Mouse (Mus musculus) myocyte (in vitro differentiated cells): ENCODE results near the gene Mdm2. TPM values are rescaled to one million over a fixed set of nuclear protein-coding genes. Genes with fewer than 3 reads are reported as not detected.

Source experiments
- H3K27me3 ChIP-seq: one replicate; pipeline ENCODE4 v1.6.1; 2011; ENCODE audit not compliant: control insufficient read depth, insufficient read depth, insufficient read length
- H3K36me3 ChIP-seq: one replicate; pipeline ENCODE4 v1.6.1; 2011; ENCODE audit not compliant: control insufficient read depth, insufficient read depth
- H3K4me2 ChIP-seq: one replicate; pipeline ENCODE4 v1.6.1; 2011; ENCODE audit warnings: low read depth, control low read depth
- H3K4me3 ChIP-seq: one replicate; pipeline ENCODE4 v1.5.1; 2011; ENCODE audit warnings: mild to moderate bottlenecking, control low read depth, moderate library complexity
- H3K79me2 ChIP-seq: one replicate; pipeline ENCODE4 v1.6.1; 2011; ENCODE audit not compliant: control insufficient read depth, insufficient read depth
- H3ac ChIP-seq: one replicate; pipeline ENCODE4 v1.6.1; 2011; ENCODE audit not compliant: control insufficient read depth, insufficient read length
- CEBPB ChIP-seq: IDR thresholded peaks from 2 replicates; pipeline ENCODE4 v1.6.1; 2011; ENCODE audit warnings: mild to moderate bottlenecking, moderate library complexity; ENCODE audit not compliant: poor library complexity, insufficient read depth, severe bottlenecking
- E2F4 ChIP-seq: IDR thresholded peaks from one replicate; pipeline ENCODE4 v1.6.1; 2011; ENCODE audit warnings: mild to moderate bottlenecking, control low read depth, moderate library complexity; ENCODE audit not compliant: insufficient read depth
- MAX ChIP-seq: IDR thresholded peaks from one replicate; pipeline ENCODE4 v1.6.1; 2011; ENCODE audit warnings: low read depth, mild to moderate bottlenecking, control low read depth
- MYOD1 ChIP-seq, 3 experiments: IDR thresholded peaks; one replicate each; pipeline ENCODE4 v1.6.1; 2011; ENCODE audit warnings: control low read depth in 2 of 3, low read depth in 2 of 3, mild to moderate bottlenecking in 2 of 3, moderate library complexity in 1 of 3; ENCODE audit not compliant: insufficient read length in 2 of 3, control insufficient read depth in 1 of 3
- MYOG ChIP-seq, 3 experiments: IDR thresholded peaks; one replicate each; pipeline ENCODE4 v1.6.1; 2011; ENCODE audit warnings: control low read depth in 2 of 3, low read depth in 2 of 3, mild to moderate bottlenecking in 2 of 3; ENCODE audit not compliant: insufficient read length in 2 of 3, control insufficient read depth in 1 of 3, insufficient read depth in 1 of 3
- POLR2A ChIP-seq: IDR thresholded peaks from one replicate; pipeline ENCODE4 v1.6.1; 2011; ENCODE audit warnings: low read depth, mild to moderate bottlenecking, control low read depth, moderate library complexity; ENCODE audit not compliant: insufficient read length
- POLR2AphosphoS2 ChIP-seq: IDR thresholded peaks from one replicate; pipeline ENCODE4 v1.6.1; 2011; ENCODE audit warnings: low read depth, control low read depth; ENCODE audit not compliant: insufficient read length
- REST ChIP-seq: IDR thresholded peaks from one replicate; pipeline ENCODE4 v1.6.1; 2011; ENCODE audit warnings: mild to moderate bottlenecking, control low read depth, moderate library complexity; ENCODE audit not compliant: insufficient read depth, insufficient read length
- SRF ChIP-seq: IDR thresholded peaks from one replicate; pipeline ENCODE4 v1.6.1; 2011; ENCODE audit warnings: low read depth; ENCODE audit not compliant: control insufficient read depth, insufficient read length
- TCF12 ChIP-seq: IDR thresholded peaks from one replicate; pipeline ENCODE4 v1.6.1; 2011; ENCODE audit warnings: mild to moderate bottlenecking, control low read depth; ENCODE audit not compliant: poor library complexity, insufficient read depth, severe bottlenecking
- TCF3 ChIP-seq: IDR thresholded peaks from one replicate; pipeline ENCODE4 v1.6.1; 2011; ENCODE audit warnings: low read depth, control low read depth; ENCODE audit not compliant: insufficient read length
- USF1 ChIP-seq: IDR thresholded peaks from one replicate; pipeline ENCODE4 v1.6.1; 2011; ENCODE audit warnings: low read depth, mild to moderate bottlenecking, control low read depth, moderate library complexity
- polyA plus RNA-seq: library from polyadenylated mRNA; unstranded; fragments of >200 nt; fragmentation: generic; extraction: Trizol; gene quantifications from one replicate; pipeline ENCODE4 v1.2.1, GENCODE M21; 2012; ENCODE audit warnings: missing spikeins

Gene Mdm2
- polyA plus RNA-seq, 1 experiment = 23.2 TPM

DNA sequence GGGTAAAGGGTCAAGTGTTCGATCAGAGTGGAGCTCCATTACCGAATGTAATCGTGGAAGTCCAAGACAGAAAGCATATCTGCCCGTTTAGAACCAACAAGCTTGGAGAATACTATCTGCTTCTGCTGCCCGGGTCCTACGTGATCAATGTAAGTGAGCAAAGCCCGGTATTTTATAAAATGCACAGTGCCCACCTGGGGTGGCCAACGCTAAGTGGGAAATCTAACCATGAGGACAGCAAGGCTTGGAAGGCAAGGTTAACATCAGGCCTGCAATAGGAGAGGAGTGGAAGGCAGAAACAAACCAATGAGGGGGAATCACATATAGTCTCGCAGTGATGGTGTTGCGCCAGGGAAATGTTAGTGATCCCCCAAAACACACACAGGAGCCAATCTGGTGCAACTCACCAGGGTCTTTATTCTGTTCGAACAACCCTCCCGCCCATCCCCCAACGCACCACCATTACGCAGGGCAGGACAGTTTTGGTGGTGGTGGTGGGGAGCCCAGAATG is 30.5 kb downstream of the Mdm2 start:
- TF ChIP-seq SRF = no peak
- TF ChIP-seq POLR2AphosphoS2 = no peak
- TF ChIP-seq MYOG (IDR thresholded peaks at IDR 0.05; ENCODE audit: control insufficient read depth in 1 of 3, insufficient read depth in 1 of 3, insufficient read length in 2 of 3, low read depth in 2 of 3) = no peak
- no peak for TF ChIP-seq TCF12
- no peak for TF ChIP-seq MAX
- TF ChIP-seq CEBPB = no peak
- no peak for TF ChIP-seq POLR2A
- no peak for TF ChIP-seq USF1
- no peak for TF ChIP-seq E2F4
- no peak for TF ChIP-seq TCF3
- no peak for TF ChIP-seq MYOD1 (IDR thresholded peaks at IDR 0.05; ENCODE audit: control insufficient read depth in 1 of 3, insufficient read length in 2 of 3, low read depth in 2 of 3)
- no peak for TF ChIP-seq REST
- no peaks in the 10 kb centered on the region for H3K27me3 ChIP-seq
- H3K4me3 ChIP-seq = no peak overlapping the region
- H3K79me2 ChIP-seq = no peaks in the 10 kb centered on the region
- no peak overlapping the region for H3K4me2 ChIP-seq
- H3K36me3 ChIP-seq = no peaks in the 10 kb centered on the region
- no peak overlapping the region for H3ac ChIP-seq

GRCm38 (mm10) chr10:117679029-117679686 is 31.4 kb downstream of the Mdm2 start:
- no peak overlapping the region for H3K4me2 ChIP-seq
- no peaks in the 10 kb centered on the region for H3K27me3 ChIP-seq
- no peaks in the 10 kb centered on the region for H3K79me2 ChIP-seq
- H3ac ChIP-seq = no peak overlapping the region
- no peak overlapping the region for H3K4me3 ChIP-seq
- TF ChIP-seq MYOG (IDR thresholded peaks at IDR 0.05; ENCODE audit: control insufficient read depth in 1 of 3, insufficient read depth in 1 of 3, insufficient read length in 2 of 3, low read depth in 2 of 3) = no peak
- TF ChIP-seq POLR2A = no peak
- no peak for TF ChIP-seq POLR2AphosphoS2
- no peak for TF ChIP-seq MAX
- no peak for TF ChIP-seq E2F4
- no peak for TF ChIP-seq CEBPB
- no peak for TF ChIP-seq SRF
- no peak for TF ChIP-seq TCF12
- TF ChIP-seq USF1 = no peak
- TF ChIP-seq MYOD1 (IDR thresholded peaks at IDR 0.05; ENCODE audit: control insufficient read depth in 1 of 3, insufficient read length in 2 of 3, low read depth in 2 of 3) = no peak
- TF ChIP-seq REST = no peak
- TF ChIP-seq TCF3 = no peak
- H3K36me3 ChIP-seq = no peaks in the 10 kb centered on the region

DNA sequence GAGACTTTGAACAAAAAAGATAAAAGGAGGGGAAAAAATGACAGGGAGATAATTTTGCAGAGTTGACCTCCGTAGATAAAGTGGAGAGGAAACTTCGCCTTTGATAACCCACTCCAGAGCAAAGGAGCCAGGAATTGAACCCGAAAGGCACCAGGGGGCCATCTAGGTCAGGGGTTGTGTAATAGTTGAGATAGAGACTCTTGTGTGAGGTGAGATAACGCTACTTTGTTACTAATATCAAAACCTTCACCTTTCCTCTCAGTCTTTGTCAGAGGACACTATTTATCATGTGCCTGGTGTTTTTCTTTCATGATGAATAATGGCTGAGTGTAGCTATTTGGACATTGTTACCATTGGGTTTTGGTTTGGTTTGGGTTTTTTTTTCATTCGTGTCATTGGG is 32.2 kb downstream of the Mdm2 start:
- Histone ChIP-seq H3K36me3 (no peaks in the 10 kb centered on the region), H3K27me3 (no peaks in the 10 kb centered on the region), H3ac (no peak overlapping the region), H3K4me3 (no peak overlapping the region), H3K4me2 (no peak overlapping the region), H3K79me2 (no peaks in the 10 kb centered on the region)
- no peak for TF ChIP-seq CEBPB
- no peak for TF ChIP-seq REST
- TF ChIP-seq MYOD1 (IDR thresholded peaks at IDR 0.05; ENCODE audit: control insufficient read depth in 1 of 3, insufficient read length in 2 of 3, low read depth in 2 of 3) = no peak
- no peak for TF ChIP-seq MYOG (IDR thresholded peaks at IDR 0.05; ENCODE audit: control insufficient read depth in 1 of 3, insufficient read depth in 1 of 3, insufficient read length in 2 of 3, low read depth in 2 of 3)
- no peak for TF ChIP-seq SRF
- TF ChIP-seq USF1 = no peak
- TF ChIP-seq POLR2A = no peak

DNA sequence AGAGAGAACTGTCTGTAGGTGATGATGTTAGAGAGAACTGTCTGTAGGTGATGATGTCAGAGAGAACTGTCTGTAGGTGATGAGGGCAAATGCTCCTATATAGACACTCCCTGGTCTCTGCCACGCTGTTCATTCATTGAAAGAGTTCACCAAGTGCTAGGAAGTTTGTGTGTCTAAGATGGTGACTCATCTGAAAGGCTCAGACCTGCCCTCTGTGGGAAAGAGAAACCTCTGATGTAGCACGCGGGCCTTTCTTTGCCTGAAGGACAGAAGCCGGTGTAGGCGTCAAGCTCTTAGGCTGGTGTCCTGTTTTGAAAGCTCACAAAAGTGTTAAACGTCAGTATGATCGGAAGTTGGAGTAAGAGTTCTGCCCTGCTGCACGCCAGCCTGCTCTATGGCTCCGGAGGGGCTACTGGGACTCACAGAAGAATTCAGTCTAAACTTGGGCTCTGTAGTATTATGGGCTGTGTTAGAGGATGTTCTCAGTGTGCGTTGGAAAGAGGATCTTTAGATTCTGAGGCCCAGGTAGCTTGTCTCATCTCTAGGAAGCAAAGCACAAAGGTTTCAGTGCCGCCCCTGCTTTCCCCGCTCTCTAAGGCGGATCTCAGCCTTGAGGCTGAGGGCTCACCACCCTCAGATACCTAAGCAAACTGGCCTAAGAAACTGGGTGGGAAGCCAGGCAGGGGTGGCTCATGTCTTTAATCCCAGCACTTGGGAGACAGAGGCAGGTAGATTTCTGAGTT is 32.9 kb downstream of the Mdm2 start:
- Histone ChIP-seq H3K79me2 (no peaks in the 10 kb centered on the region), H3K27me3 (no peaks in the 10 kb centered on the region), H3K4me3 (no peak overlapping the region), H3K36me3 (no peaks in the 10 kb centered on the region), H3ac (no peak overlapping the region), H3K4me2 (no peak overlapping the region)
- TF ChIP-seq MAX (no peak), MYOD1 (IDR thresholded peaks at IDR 0.05; ENCODE audit: control insufficient read depth in 1 of 3, insufficient read length in 2 of 3, low read depth in 2 of 3) (no peak), REST (no peak), MYOG (IDR thresholded peaks at IDR 0.05; ENCODE audit: control insufficient read depth in 1 of 3, insufficient read depth in 1 of 3, insufficient read length in 2 of 3, low read depth in 2 of 3) (no peak), SRF (no peak), POLR2AphosphoS2 (no peak), CEBPB (no peak), USF1 (no peak), E2F4 (no peak), TCF3 (no peak)
